Mouse (Mus musculus) intestine, postnatal 0 days (tissue): ENCODE measurements around the gene Tmem102. TPM values are rescaled to one million over a fixed set of nuclear protein-coding genes. Genes with fewer than 3 reads are reported as not detected.

Source experiments
- ATAC-seq: fragments of 200-750 bp; cut with Nextera tagmentation; 2 replicates; pipeline ENCODE4 v1.8.0; 2017; ENCODE audit warnings: mild to moderate bottlenecking, moderate TSS enrichment, moderate library complexity
- H3K27ac ChIP-seq: fragments of 300-500 bp; sonication (generic); 2 replicates; pipeline ENCODE4 v1.5.1; 2014; ENCODE audit warnings: mild to moderate bottlenecking, low read depth, low read length, moderate library complexity
- H3K27me3 ChIP-seq: fragments of 300-500 bp; sonication (generic); replicated peaks from 2 replicates; pipeline ENCODE4 v1.6.1; 2014; ENCODE audit warnings: low read length, mixed read lengths; ENCODE audit not compliant: control insufficient read depth, insufficient read depth
- H3K36me3 ChIP-seq: fragments of 300-500 bp; sonication (generic); 2 replicates; pipeline ENCODE4 v1.6.1; 2014; ENCODE audit warnings: mild to moderate bottlenecking, moderate library complexity; ENCODE audit not compliant: control insufficient read depth, insufficient read depth
- H3K4me1 ChIP-seq: fragments of 300-500 bp; sonication (generic); replicated peaks from 2 replicates; pipeline ENCODE4 v1.6.1; 2014; ENCODE audit warnings: antibody characterized with exemption, low read length, mixed read lengths; ENCODE audit not compliant: control insufficient read depth, insufficient read depth
- H3K4me2 ChIP-seq: fragments of 300-500 bp; sonication (generic); replicated peaks from 2 replicates; pipeline ENCODE4 v1.6.1; 2014; ENCODE audit warnings: low read depth, mild to moderate bottlenecking, moderate library complexity
- H3K4me3 ChIP-seq: fragments of 300-500 bp; sonication (generic); 2 replicates; pipeline ENCODE4 v1.5.1; 2014; ENCODE audit warnings: low read depth, low read length
- H3K9ac ChIP-seq: fragments of 300-500 bp; sonication (generic); 2 replicates; pipeline ENCODE4 v1.6.1; 2014; ENCODE audit warnings: mild to moderate bottlenecking, low read depth, low read length
- H3K9me3 ChIP-seq: fragments of 300-500 bp; sonication (generic); 2 replicates; pipeline ENCODE4 v1.6.1; 2016; ENCODE audit warnings: mixed run types; ENCODE audit not compliant: control insufficient read depth
- CTCF ChIP-seq: sonication (generic); IDR thresholded peaks from 2 replicates; pipeline ENCODE4 v1.5.1; 2016; ENCODE audit warnings: low read depth, mild to moderate bottlenecking, control low read depth, antibody characterized with exemption, moderate library complexity
- WGBS: fragments of 180-500 bp; shearing (Covaris S2); extraction: QIAGEN DNeasy Blood & Tissue Kit; methylation state at CpG from one replicate; pipeline ENCODE4 v1.1.7; 2014; 5-methylcytosine and 5-hydroxymethylcytosine counted together
- polyA plus RNA-seq: library from polyadenylated mRNA; unstranded; fragments of >200 nt; fragmentation: Nextera tagmentation; extraction: Ambion mirVana; gene quantifications from 2 replicates; pipeline ENCODE4 v1.2.1, GENCODE M21; 2015

Gene Tmem102
- polyA plus RNA-seq, 1 experiment from 2014 or later, result 58.0 TPM

DNA sequence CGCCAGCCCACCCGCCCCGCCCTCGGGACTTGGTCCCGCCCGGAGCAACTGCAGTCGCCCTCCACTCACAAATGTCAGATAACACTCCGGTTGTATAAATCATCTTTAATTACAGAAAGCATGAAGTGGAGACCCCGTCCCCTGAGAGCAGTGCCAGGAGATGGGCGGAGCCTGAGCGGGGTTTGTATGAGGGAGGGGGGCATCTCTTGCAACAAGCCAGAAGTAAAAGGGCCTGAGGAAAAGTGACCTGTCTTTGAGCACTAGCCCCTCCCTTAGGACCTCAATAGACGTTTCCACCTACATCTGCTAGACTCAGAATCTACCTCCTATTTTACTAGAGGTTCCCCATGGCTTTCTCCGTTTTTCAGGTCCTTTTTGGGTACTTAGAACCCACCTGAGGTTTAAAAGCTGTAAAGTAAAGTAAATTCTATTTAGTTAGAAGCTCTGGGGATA, 9.4 kb downstream of the Tmem102 start:
- H3K36me3 ChIP-seq, result no peaks in the 10 kb centered on the region
- H3K4me1 ChIP-seq, result 0 out of 2 replicates have a peak, but pooled peaks cover 11% of the 10 kb centered on the region
- no peak for ATAC-seq
- peaks cover 7% of the 10 kb centered on the region; the same call in 1 of the 2 replicates for H3K27me3 ChIP-seq
- 7% methylated on average over 13 of the region's 13 CpGs for WGBS
- TF ChIP-seq CTCF, result no peak
- peak overlapping the region; percentile 48 for H3K4me3 ChIP-seq
- no peak overlapping the region for H3K27ac ChIP-seq
- H3K4me2 ChIP-seq, result peak overlapping the region; percentile 97
- peak overlapping the region; percentile 31; the same call in 1 of the 2 replicates for H3K9ac ChIP-seq
- no peaks in the 10 kb centered on the region for H3K9me3 ChIP-seq

DNA sequence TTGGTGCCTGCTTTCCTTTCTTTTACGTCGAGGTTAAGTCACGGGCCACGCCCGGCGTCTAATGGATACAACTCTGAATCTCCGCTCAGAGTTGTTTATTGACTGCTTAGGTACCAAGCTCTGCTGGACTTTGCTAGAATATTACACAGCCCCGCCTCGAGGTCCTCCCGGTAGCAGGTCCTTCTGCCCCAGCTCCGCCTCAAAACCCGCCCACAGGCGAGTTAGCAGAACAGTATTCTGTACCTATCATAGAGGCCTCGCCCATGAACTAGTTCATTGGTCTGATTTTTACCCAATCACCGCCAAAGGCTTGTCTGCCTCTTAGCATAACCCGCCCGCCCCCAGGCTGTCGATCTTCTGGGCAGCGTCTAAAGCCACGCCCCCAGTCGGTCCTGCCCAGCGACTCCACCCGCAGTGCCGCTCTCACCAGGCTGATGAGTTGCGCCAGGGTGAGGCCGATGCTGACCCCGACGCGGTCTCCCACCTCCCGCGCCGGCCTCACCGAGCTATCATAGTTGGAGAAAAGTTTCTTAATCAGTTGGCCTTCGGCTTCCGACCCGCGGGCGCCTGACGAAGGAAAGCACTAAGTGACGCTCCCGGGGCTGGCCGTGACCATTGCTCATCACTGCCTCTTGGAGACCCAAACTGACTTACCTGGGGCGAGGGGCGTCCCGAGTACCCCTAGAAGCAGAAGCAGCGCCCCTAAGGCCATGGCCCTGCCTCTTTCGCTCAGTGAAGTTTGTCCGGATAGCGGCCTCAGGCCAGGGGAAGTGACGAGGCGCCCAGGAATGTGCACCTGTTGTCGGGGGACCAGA, 10.0 kb downstream of the Tmem102 start, which contains the start of gene Chrnb1:
Gene Chrnb1, minus strand, starts transcription at position 776 of the 815 bp plus-strand sequence.
- peak; percentile 98 for ATAC-seq
- peaks cover 3% of the 10 kb centered on the region; the same call in 1 of the 2 replicates for H3K27me3 ChIP-seq
- no peaks in the 10 kb centered on the region for H3K9me3 ChIP-seq
- 0 out of 2 replicates have a peak, but pooled peaks cover 5% of the 10 kb centered on the region for H3K4me1 ChIP-seq
- H3K4me3 ChIP-seq, result peak within 1 kb of the TSS; percentile 48
- no peaks in the 10 kb centered on the region for H3K36me3 ChIP-seq
- TF ChIP-seq CTCF, result peak; percentile 30
- no peak within 1 kb of the TSS for H3K27ac ChIP-seq
- peak within 1 kb of the TSS; percentile 31 for H3K9ac ChIP-seq
- peak within 1 kb of the TSS; percentile 97 for H3K4me2 ChIP-seq
- WGBS, result 1% methylated on average over 51 of the region's 52 CpGs

DNA sequence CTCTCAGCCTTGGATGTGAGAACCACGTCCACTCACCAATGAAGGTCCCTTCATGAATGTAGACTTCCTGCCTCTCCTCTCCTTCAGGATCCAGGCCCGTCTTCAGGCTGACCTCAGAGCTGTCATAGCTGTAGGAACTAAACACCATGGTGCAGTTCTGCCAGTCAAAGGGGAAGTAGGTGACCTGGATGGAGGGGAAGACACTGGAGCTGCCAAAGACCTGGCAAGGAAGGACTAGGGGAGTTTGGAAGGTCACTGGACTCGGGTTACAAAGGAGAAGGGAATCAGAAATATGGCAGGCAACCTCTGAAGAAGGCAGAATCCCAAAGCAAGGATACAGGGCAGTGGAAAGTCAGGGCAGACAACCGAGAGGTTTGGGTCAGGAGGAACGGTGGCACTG, 12.0 kb downstream of the Tmem102 start:
- no peak for ATAC-seq
- H3K9me3 ChIP-seq, result no peaks in the 10 kb centered on the region
- 74% methylated on average over 5 of the region's 5 CpGs for whole genome bisulfite sequencing
- H3K4me3 ChIP-seq, result no peak overlapping the region
- H3K4me2 ChIP-seq, result no peak overlapping the region
- no peak for TF ChIP-seq CTCF
- no peaks in the 10 kb centered on the region; the same call in 1 of the 2 replicates for H3K27me3 ChIP-seq
- H3K4me1 ChIP-seq, result 0 out of 2 replicates have a peak, but pooled peaks cover 5% of the 10 kb centered on the region
- no peak overlapping the region for H3K27ac ChIP-seq
- no peak overlapping the region for H3K9ac ChIP-seq
- H3K36me3 ChIP-seq, result no peaks in the 10 kb centered on the region

DNA sequence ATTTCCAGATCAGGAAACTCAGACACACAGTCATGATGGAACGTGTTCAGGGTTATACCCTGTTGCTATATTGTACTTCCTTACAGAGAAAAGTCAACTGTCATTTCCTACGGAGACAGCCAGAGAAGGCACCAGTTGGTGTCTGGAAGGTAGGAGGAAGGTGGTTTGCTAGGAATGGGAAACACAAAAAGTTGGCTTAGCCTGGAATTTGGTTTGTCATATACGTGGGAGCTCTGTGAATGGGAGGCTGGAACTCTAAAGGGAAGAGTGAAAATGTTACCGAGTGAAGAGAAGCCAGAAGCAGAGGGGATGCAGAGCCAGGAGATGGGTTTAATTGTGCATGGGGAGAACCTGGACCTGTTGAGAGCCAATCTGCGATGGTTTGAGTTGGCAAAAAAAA, 14.0 kb downstream of the Tmem102 start:
- Histone ChIP-seq H3K9me3 (no peaks in the 10 kb centered on the region), H3K9ac (no peak overlapping the region), H3K4me1 (0 out of 2 replicates have a peak, but pooled peaks cover 5% of the 10 kb centered on the region), H3K36me3 (no peaks in the 10 kb centered on the region), H3K4me3 (no peak overlapping the region), H3K27me3 (no peaks in the 10 kb centered on the region; the same call in 1 of the 2 replicates), H3K27ac (no peak overlapping the region), H3K4me2 (no peak overlapping the region)
- TF ChIP-seq CTCF, result no peak
- 71% methylated on average over 5 of the region's 5 CpGs for WGBS
- no peak for ATAC-seq

DNA sequence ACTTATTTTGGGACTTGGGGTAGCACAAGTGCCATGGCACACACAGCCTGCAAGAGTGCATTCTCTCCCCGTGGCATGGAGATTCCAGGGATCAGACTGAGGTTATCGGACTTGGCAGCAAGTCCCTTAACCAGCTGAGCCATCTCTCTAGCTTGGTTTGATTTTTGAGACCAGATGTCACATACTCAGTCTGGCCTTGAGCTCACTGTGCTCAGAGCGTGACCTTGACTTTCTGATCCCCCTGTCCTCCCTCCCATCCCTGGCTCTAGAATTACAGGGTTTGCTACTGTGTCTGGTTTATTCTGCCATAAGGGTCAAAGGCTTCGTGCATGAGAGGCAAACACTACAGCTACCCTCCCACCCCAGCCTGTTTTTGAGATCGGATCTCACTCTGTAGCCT, 16.0 kb downstream of the Tmem102 start:
- Histone ChIP-seq H3K4me3 (no peak overlapping the region), H3K36me3 (no peaks in the 10 kb centered on the region), H3K9ac (no peak overlapping the region), H3K27ac (no peak overlapping the region), H3K9me3 (no peaks in the 10 kb centered on the region), H3K27me3 (no peaks in the 10 kb centered on the region; the same call in 1 of the 2 replicates), H3K4me1 (no peaks in the 10 kb centered on the region), H3K4me2 (no peak overlapping the region)
- 61% methylated on average over 5 of the region's 5 CpGs for WGBS
- no peak for TF ChIP-seq CTCF
- no peak for ATAC-seq

DNA sequence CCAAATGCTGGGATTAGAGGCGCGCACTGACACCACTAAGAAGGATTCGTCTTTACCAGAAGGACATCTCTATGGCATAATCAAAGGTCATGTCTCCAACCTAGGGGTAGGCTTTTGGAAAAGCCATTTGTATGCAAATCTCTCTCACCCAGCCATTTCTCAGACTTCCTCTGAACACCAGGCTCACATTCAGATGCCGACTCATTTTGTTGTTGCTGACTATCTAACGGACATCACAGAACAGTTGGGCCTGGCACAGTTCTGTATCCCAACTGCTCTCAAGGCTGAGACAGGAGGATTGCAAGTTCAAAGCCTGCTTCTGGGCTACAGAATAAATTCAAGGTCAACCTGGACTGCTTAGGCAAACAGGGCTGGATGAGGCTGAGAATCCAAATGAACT, 18.1 kb downstream of the Tmem102 start:
- no peak for TF ChIP-seq CTCF
- no peaks in the 10 kb centered on the region for H3K36me3 ChIP-seq
- 0 out of 2 replicates have a peak, but pooled peaks cover 3% of the 10 kb centered on the region for H3K4me1 ChIP-seq
- no peak overlapping the region for H3K9ac ChIP-seq
- no peaks in the 10 kb centered on the region for H3K9me3 ChIP-seq
- H3K27me3 ChIP-seq, result no peaks in the 10 kb centered on the region
- WGBS, result 92% methylated on average over 5 of the region's 5 CpGs
- H3K4me3 ChIP-seq, result no peak overlapping the region
- ATAC-seq, result no peak
- no peak overlapping the region for H3K27ac ChIP-seq
- no peak overlapping the region for H3K4me2 ChIP-seq
